Mouse (Mus musculus) layer of hippocampus, adult 9-10 months (tissue): ENCODE results near the gene Sema3a.
"Not testable (repeated sequence)": the region's sequence is repeated elsewhere in the genome, so short reads cannot be mapped to it uniquely, and the experiment has no call there.

Source experiments
- DNase-seq: peaks from one replicate; pipeline ENCODE4 v3.0.0; 2022; ENCODE audit warnings: low spot score

The Sema3a gene

GRCm38 (mm10) chr5:13421276-13421925 is 296.2 kb downstream of the Sema3a start:
- DNase-seq: peak; percentile 13

- DNase-seq: no peak
Measured at GRCm38 (mm10) chr5:13428702-13429101, 303.5 kb downstream of the Sema3a start.

- DNase-seq: no peak
Measured at GRCm38 (mm10) chr5:13431827-13432226, 306.6 kb downstream of the Sema3a start.

GRCm38 (mm10) chr5:13432574-13432973 is 307.4 kb downstream of the Sema3a start:
- DNase-seq: no peak

- DNase-seq: no peak
Measured at GRCm38 (mm10) chr5:13433303-13433702, 308.1 kb downstream of the Sema3a start.

GRCm38 (mm10) chr5:13441112-13441511 is 315.9 kb downstream of the Sema3a start:
- no peak for DNase-seq

- no peak for DNase-seq
Measured at GRCm38 (mm10) chr5:13460182-13461001, 335.2 kb downstream of the Sema3a start.

GRCm38 (mm10) chr5:13468856-13469255 is 343.6 kb downstream of the Sema3a start:
- DNase-seq: no peak

- DNase-seq: no peak
Measured at GRCm38 (mm10) chr5:13469401-13469800, 344.2 kb downstream of the Sema3a start.

- DNase-seq: no peak
Measured at GRCm38 (mm10) chr5:13470057-13470905, 345.1 kb downstream of the Sema3a start.

- peak; percentile 50 for DNase-seq
Measured at GRCm38 (mm10) chr5:13477653-13478052, 352.4 kb downstream of the Sema3a start.

- DNase-seq: no peak
Measured at GRCm38 (mm10) chr5:13488671-13489070, 363.5 kb downstream of the Sema3a start.

- not testable (repeated sequence) for DNase-seq
Measured at GRCm38 (mm10) chr5:13495967-13496366, 370.8 kb downstream of the Sema3a start.

- peak; percentile 22 for DNase-seq
Measured at GRCm38 (mm10) chr5:13499835-13500234, 374.6 kb downstream of the Sema3a start.

GRCm38 (mm10) chr5:13505839-13506499 is 380.8 kb downstream of the Sema3a start:
- DNase-seq: no peak

- DNase-seq: no peak
Measured at GRCm38 (mm10) chr5:13509163-13509562, 383.9 kb downstream of the Sema3a start.

GRCm38 (mm10) chr5:13517018-13517417 is 391.8 kb downstream of the Sema3a start:
- DNase-seq: no peak

GRCm38 (mm10) chr5:13525597-13525996 is 400.4 kb downstream of the Sema3a start:
- DNase-seq: no peak

- no peak for DNase-seq
Measured at GRCm38 (mm10) chr5:13527037-13527464, 401.8 kb downstream of the Sema3a start.

- DNase-seq: no peak
Measured at GRCm38 (mm10) chr5:13529226-13529625, 404.0 kb downstream of the Sema3a start.

- DNase-seq: no peak
Measured at GRCm38 (mm10) chr5:13547472-13548209, 422.4 kb downstream of the Sema3a start.
